Mouse (Mus musculus) mature B cell (primary cell): ENCODE data around the gene Olfr1100.

Experiments used
- in situ Hi-C: fragments of 300-500 bp; cut with MboI; formaldehyde crosslinking; loops from 2 replicates; pipeline ENCODE4 v1.14.3; 2019

The Olfr1100 gene

DNA sequence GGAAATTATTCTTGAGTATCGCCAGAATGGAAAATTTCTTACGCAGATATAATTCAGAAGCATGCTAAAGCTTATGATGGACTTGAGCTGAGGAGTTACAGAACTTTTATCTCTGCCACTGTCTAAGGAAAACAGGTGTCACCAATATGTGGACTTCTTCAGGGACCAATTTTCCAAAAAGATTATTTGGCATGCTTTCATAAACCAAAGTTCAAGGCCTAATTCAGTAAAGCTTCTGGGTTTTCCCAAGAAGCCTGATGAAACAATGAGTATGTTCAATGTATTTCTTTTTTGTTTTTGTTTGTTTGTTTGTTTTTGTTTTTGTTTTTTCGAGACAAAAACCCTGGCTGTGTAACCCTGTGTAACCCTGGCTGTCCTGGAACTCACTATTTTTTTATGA, at the start of gene Olfr1100:
Gene Olfr1100, minus strand, starts transcription at position 101 of the 400 bp plus-strand sequence.
- in situ Hi-C loops: no loop called here

DNA sequence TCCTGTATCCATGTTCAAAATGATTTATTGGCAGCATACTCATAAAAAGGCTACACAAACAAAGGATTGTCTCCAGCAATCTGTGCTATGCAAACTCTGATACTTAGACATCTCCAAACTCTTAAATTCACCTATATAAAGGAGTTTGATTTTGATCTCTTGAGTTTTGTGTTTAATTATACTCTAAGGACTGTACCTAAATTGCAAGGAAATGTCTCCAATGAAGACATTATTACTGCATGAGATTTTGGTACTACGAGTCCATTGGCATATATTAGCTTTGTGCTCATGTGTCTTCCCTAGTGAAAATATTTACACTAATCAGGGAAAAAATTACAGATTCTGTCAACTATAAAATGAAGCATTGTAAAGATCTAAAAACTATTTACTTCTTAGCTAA, 47.2 kb upstream of the Olfr1100 start, which contains the start of gene Olfr1104:
Gene Olfr1104, minus strand, starts transcription at position 101 of the 400 bp plus-strand sequence.
- in situ Hi-C loops: no loop called here

DNA sequence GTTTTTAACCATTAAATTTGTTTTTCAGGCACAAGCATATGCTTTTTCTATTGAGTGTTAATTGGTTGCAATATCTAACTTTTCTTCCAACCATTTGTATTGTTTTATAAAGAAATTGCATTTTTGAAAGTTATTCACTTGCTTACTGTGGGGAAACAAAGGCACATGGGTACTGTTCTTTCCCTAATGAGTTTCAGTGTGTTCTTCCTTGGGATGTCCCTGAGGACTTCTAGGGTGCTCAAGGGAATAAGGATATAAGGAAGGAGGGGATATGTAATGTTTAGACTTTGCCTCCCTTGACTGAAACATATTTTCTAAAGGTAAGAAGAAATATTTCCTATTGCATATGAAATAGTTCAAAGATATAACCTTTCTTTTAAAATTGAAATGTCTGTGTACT, 18.3 kb upstream of the Olfr1100 start, which contains the start of gene Olfr1102:
Gene Olfr1102, plus strand, starts transcription at position 301 of the 400 bp plus-strand sequence.
- in situ Hi-C loops: no loop called here

DNA sequence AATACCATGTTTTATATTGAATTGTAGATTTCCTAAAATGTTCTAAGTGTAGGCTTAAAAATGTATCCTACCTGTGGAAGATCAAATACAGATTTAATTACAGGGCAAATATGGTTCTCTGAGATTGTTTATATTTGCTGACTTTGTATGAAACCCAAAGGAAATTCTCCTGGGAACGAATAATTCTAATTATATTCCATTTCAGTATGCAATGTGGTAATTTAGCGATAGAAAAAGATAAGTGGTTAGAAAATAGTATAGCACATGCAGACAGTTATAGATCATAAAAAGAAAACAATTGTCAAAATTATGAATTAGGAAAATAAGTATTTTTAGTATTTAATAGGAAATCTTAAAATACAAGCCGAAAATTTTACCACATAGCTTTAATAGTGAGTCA, 11.4 kb upstream of the Olfr1100 start, which contains the start of gene Olfr1101:
Gene Olfr1101, minus strand, starts transcription at position 101 of the 400 bp plus-strand sequence.
- in situ Hi-C loops: no loop called here

DNA sequence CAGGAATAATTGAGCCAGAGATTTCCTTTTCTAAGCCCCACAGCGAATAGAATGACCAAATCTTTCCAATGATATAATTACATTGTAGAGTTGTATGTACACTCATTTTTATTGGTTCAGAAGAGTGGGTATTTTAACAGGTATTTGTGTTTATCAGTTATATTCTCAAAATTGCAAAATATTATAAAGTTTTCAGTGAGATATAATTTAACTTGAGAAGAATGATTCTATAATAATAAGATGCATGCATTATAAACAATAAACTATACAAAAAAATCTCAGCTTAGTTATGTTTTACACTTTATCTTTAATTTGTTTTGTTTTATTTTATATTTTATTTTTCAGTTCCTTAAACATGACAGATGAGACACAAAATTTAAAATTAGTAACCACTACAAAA, 19.2 kb downstream of the Olfr1100 start, which contains the start of gene Olfr1099:
Gene Olfr1099, minus strand, starts transcription at position 101 of the 400 bp plus-strand sequence.
- in situ Hi-C loops: no loop called here

DNA sequence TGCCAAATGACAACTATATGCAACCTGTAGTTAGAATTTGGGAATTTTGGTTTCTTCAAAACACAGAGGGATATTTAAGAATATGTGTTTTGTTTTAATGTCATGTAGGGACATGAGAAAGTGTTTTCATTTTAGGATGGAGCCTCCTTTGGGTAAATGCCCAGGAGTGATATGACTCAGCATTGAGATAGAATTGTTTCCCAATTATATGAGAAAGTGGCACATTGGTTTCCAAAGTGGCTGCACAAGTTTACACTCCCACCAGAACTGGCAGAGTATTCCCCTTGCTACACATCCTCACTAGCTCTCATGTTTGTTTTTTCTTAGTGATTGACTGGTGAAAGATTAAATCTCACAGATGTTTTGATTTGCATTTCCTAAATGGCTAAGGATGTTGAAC, 53.2 kb downstream of the Olfr1100 start:
- in situ Hi-C loops: no loop called here
